8 mouse cellular contexts compared by ENCODE assay signal in the genomic region with DNA sequence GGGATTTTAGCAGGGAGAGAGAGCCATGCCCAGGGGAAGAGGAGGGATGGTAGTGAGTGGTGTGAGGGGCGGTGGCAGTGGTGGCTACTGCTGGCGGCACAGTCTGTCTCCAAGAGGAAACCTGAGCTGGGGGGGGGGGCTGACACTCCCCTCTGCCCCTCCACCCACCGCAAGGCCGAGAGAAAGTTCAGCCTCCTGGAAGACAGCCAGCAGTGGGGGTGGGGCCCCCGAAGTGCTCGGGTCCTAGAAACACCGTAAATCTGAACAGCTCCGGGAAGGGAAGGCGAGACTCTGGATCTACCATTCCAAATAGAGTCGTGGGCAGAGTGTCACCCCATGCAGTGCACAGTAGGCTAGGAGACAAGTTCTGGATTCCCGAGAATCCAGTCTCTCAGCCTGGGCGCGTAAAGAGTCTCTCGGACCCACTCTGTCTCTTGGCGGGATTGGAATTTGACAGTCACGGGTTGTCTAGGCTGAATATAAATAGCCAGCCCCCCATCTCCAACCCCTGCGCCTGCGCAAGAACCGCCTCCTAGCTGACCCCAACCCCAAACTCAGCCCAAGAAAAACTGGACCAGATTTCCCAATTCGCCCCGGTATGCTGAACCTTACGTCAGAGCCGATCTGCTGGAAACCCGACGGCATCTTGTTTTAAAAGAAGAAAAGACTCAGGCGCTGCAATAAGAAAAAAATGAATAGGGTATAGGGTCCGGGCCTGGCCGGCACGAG. TPM values are rescaled to one million over a fixed set of nuclear protein-coding genes. Genes with fewer than 3 reads are reported as not detected.
DNase-seq lines count a peak whose midpoint lies in the region; ATAC-seq and TF ChIP-seq lines count a peak whose summit lies in the region.

No protein-coding gene starts in this region.

- H3K4me3 ChIP-seq in intestine, embryonic 14.5 days (ENCODE audit: low read depth, low read length): peak overlapping the region; percentile 48
- peak overlapping the region; percentile 88 to 94 for H3K4me3 ChIP-seq in liver, embryonic 14.5 days (ENCODE audit: insufficient read depth in 1 of 2, low read depth in 2 of 2, low read length in 2 of 2)
- H3K4me3 ChIP-seq in stomach, embryonic 15.5 days (replicated peaks): peak overlapping the region; percentile 58

- TF ChIP-seq EP300 in liver, embryonic 14.5 days (IDR thresholded peaks at IDR 0.05; ENCODE audit: low read depth): no peak

- H3K27ac ChIP-seq in intestine, embryonic 14.5 days (ENCODE audit: low read depth): peak overlapping the region; percentile 81
- H3K27ac ChIP-seq in liver, embryonic 14.5 days: peak overlapping the region; percentile 95
- H3K27ac ChIP-seq in stomach, embryonic 15.5 days: peak overlapping the region; percentile 90

- intact Hi-C loops in gastrocnemius, postnatal 14 days (cut with DNase I; ENCODE audit: low total_unique reads): no loop called here

- TF ChIP-seq CTCF in brain, embryonic 14.5 days (IDR thresholded peaks at IDR 0.05; ENCODE audit: borderline replicate concordance, extremely low read depth, insufficient read depth, insufficient read length): no peak
- TF ChIP-seq CTCF in liver, embryonic 14.5 days (IDR thresholded peaks at IDR 0.05; ENCODE audit: low read depth): no peak

- peak; percentile 70 to 77 for DNase-seq in adrenal gland, adult (ENCODE audit: inconsistent age in 2 of 2, low spot score in 1 of 2)
- DNase-seq in adrenal gland, adult 8-10 months: no peak
- DNase-seq in brain, embryonic 14.5 days (ENCODE audit: low read depth): peak; percentile 63
- DNase-seq in gastrocnemius, postnatal 14 days: peak; percentile 80
- DNase-seq in intestine, embryonic 14.5 days (ENCODE audit: low spot score): peak; percentile 79
- no peak for DNase-seq in liver, embryonic 14.5 days (ENCODE audit: low read depth in 3 of 3, low spot score in 3 of 3)
- DNase-seq in layer of hippocampus, adult 8-10 months (ENCODE audit: low spot score in 2 of 2): no peak

- peaks cover 21% of the 10 kb centered on the region for H3K36me3 ChIP-seq in intestine, embryonic 14.5 days (ENCODE audit: control insufficient read depth, insufficient read depth, low read length)
- H3K36me3 ChIP-seq in liver, embryonic 14.5 days (replicated peaks; ENCODE audit: control insufficient read depth, insufficient read depth, low read depth): peaks cover 22% of the 10 kb centered on the region
- H3K36me3 ChIP-seq in stomach, embryonic 15.5 days: peaks cover 4% of the 10 kb centered on the region; the same call in 1 of the 2 replicates

- no peak for TF ChIP-seq POLR2A in brain, embryonic 14.5 days (IDR thresholded peaks at IDR 0.05; ENCODE audit: borderline replicate concordance, extremely low read depth, insufficient read depth, insufficient read length, poor library complexity, severe bottlenecking)

- H3K9me3 ChIP-seq in intestine, embryonic 14.5 days (ENCODE audit: control insufficient read depth, low read length): no peaks in the 10 kb centered on the region
- H3K9me3 ChIP-seq in liver, embryonic 14.5 days (ENCODE audit: control insufficient read depth, low read length): no peaks in the 10 kb centered on the region
- no peaks in the 10 kb centered on the region for H3K9me3 ChIP-seq in stomach, embryonic 15.5 days

- ATAC-seq in intestine, embryonic 14.5 days (replicated peaks; ENCODE audit: low FRiP score, low TSS enrichment, low read depth): peak; percentile 44; the same call in 1 of the 2 replicates
- ATAC-seq in liver, embryonic 14.5 days (ENCODE audit: insufficient read depth): no peak; the same call in 1 of the 2 replicates
- peak; percentile 19; the same call in 1 of the 2 replicates for ATAC-seq in stomach, embryonic 15.5 days (ENCODE audit: insufficient read depth, low FRiP score, low read depth)

- no peaks in the 10 kb centered on the region for H3K27me3 ChIP-seq in intestine, embryonic 14.5 days (replicated peaks; ENCODE audit: control insufficient read depth, insufficient read depth, low read length)
- H3K27me3 ChIP-seq in liver, embryonic 14.5 days (ENCODE audit: control insufficient read depth, insufficient read depth, low read length): no peaks in the 10 kb centered on the region; the same call in 1 of the 2 replicates
- no peaks in the 10 kb centered on the region for H3K27me3 ChIP-seq in stomach, embryonic 15.5 days (replicated peaks)

- peak overlapping the region; percentile 72 for H3K4me2 ChIP-seq in intestine, embryonic 14.5 days (ENCODE audit: low read length)
- peak overlapping the region; percentile 83 for H3K4me2 ChIP-seq in liver, embryonic 14.5 days (ENCODE audit: low read depth)
- H3K4me2 ChIP-seq in stomach, embryonic 15.5 days: peak overlapping the region; percentile 85

- H3K9ac ChIP-seq in intestine, embryonic 14.5 days (ENCODE audit: low read length): peak overlapping the region; percentile 44
- H3K9ac ChIP-seq in liver, embryonic 14.5 days (replicated peaks): peak overlapping the region; percentile 96
- peak overlapping the region; percentile 37 for H3K9ac ChIP-seq in stomach, embryonic 15.5 days

- 1% methylated on average over 29 of the region's 29 CpGs for WGBS in intestine, embryonic 14.5 days
- 10% methylated on average over 29 of the region's 29 CpGs for WGBS in liver, embryonic 14.5 days (ENCODE audit: insufficient replicate concordance)
- 5% methylated on average over 29 of the region's 29 CpGs for WGBS in stomach, embryonic 15.5 days

- H3K4me1 ChIP-seq in intestine, embryonic 14.5 days (replicated peaks; ENCODE audit: control insufficient read depth, insufficient read depth, low read length): peaks cover 11% of the 10 kb centered on the region
- H3K4me1 ChIP-seq in liver, embryonic 14.5 days (replicated peaks; ENCODE audit: control insufficient read depth in 2 of 2, insufficient read depth in 2 of 2, low read length in 1 of 2): peaks cover 20 to 27% of the 10 kb centered on the region in 2 experiments
- peaks cover 28% of the 10 kb centered on the region for H3K4me1 ChIP-seq in stomach, embryonic 15.5 days

RNA-seq across cellular contexts. Expression of a gene that starts 0.5 kb away (rescaled TPM):
- total RNA-seq in adrenal gland, adult 8-10 months (2022): 10 to 100 TPM; 36.5 to 90.1 (median 50.0) TPM
- 5.2 and 12.5 TPM in 2 replicates for polyA plus RNA-seq in brain, embryonic 14.5 days (2012; rRNA removed)
- total RNA-seq in gastrocnemius, postnatal 14 days (2021): 100 to 1,000 TPM; 158 to 236 TPM
- polyA plus RNA-seq in intestine, embryonic 14.5 days (2014; fragmentation: Nextera tagmentation; extraction: Ambion mirVana): 25.8 and 32.2 TPM in 2 replicates
- polyA plus RNA-seq in liver, embryonic 14.5 days (2012; rRNA removed): 17.0 and 17.4 TPM in 2 replicates
- 12.6 and 14.0 TPM in 2 replicates for polyA plus RNA-seq in liver, embryonic 14.5 days (2014; fragmentation: Nextera tagmentation; extraction: Ambion mirVana)
- 26.3 and 28.9 TPM in 2 replicates for polyA plus RNA-seq in stomach, embryonic 15.5 days (2015; fragmentation: Nextera tagmentation; extraction: Ambion mirVana)
- 1 to 10 TPM; 3.0 to 4.6 (median 3.8) TPM for total RNA-seq in layer of hippocampus, adult 8-10 months (2022)

RNA-seq across cellular contexts. Expression of a gene that starts 11.9 kb away (rescaled TPM):
- total RNA-seq in adrenal gland, adult 8-10 months (2022): 10 to 100 TPM in 3 of 4 experiments, 1 to 10 TPM in 1; 6.3 to 13.9 (median 11.8) TPM
- 45.0 and 67.9 TPM in 2 replicates for polyA plus RNA-seq in brain, embryonic 14.5 days (2012; rRNA removed)
- total RNA-seq in gastrocnemius, postnatal 14 days (2021): 1 to 10 TPM; 2.1 to 4.3 TPM
- polyA plus RNA-seq in intestine, embryonic 14.5 days (2014; fragmentation: Nextera tagmentation; extraction: Ambion mirVana): 4.6 and 4.8 TPM in 2 replicates
- polyA plus RNA-seq in liver, embryonic 14.5 days (2012; rRNA removed): 0.57 and 0.58 TPM in 2 replicates
- 0.23 TPM in 1 of 2 replicates, not detected in the other for polyA plus RNA-seq in liver, embryonic 14.5 days (2014; fragmentation: Nextera tagmentation; extraction: Ambion mirVana)
- polyA plus RNA-seq in stomach, embryonic 15.5 days (2015; fragmentation: Nextera tagmentation; extraction: Ambion mirVana): 2.9 and 3.3 TPM in 2 replicates
- total RNA-seq in layer of hippocampus, adult 8-10 months (2022): 10 to 100 TPM; 10.6 to 18.7 (median 13.9) TPM

RNA-seq across cellular contexts. Expression of a gene that starts 17.1 kb away (rescaled TPM):
- under 1 TPM in 1 of 4 experiments, not detected in 3; 0.55 TPM for total RNA-seq in adrenal gland, adult 8-10 months (2022)
- 0.33 and 0.38 TPM in 2 replicates for polyA plus RNA-seq in brain, embryonic 14.5 days (2012; rRNA removed)
- under 1 TPM in 1 of 2 experiments, not detected in 1; 0.72 TPM for total RNA-seq in gastrocnemius, postnatal 14 days (2021)
- polyA plus RNA-seq in intestine, embryonic 14.5 days (2014; fragmentation: Nextera tagmentation; extraction: Ambion mirVana): 425 and 461 TPM in 2 replicates
- 2.0 and 4.0 TPM in 2 replicates for polyA plus RNA-seq in liver, embryonic 14.5 days (2012; rRNA removed)
- 2.2 TPM in 2 replicates for polyA plus RNA-seq in liver, embryonic 14.5 days (2014; fragmentation: Nextera tagmentation; extraction: Ambion mirVana)
- polyA plus RNA-seq in stomach, embryonic 15.5 days (2015; fragmentation: Nextera tagmentation; extraction: Ambion mirVana): 438 and 517 TPM in 2 replicates
- not detected for total RNA-seq in layer of hippocampus, adult 8-10 months (2022)

RNA-seq across cellular contexts. Expression of a gene that starts 25.7 kb away (rescaled TPM):
- total RNA-seq in adrenal gland, adult 8-10 months (2022): 100 to 1,000 TPM; 468 to 561 (median 519) TPM
- polyA plus RNA-seq in brain, embryonic 14.5 days (2012; rRNA removed): 727 and 821 TPM in 2 replicates
- total RNA-seq in gastrocnemius, postnatal 14 days (2021): 100 to 1,000 TPM; 567 to 637 TPM
- 1,854 and 1,877 TPM in 2 replicates for polyA plus RNA-seq in intestine, embryonic 14.5 days (2014; fragmentation: Nextera tagmentation; extraction: Ambion mirVana)
- polyA plus RNA-seq in liver, embryonic 14.5 days (2012; rRNA removed): 652 and 846 TPM in 2 replicates
- 1,316 and 1,415 TPM in 2 replicates for polyA plus RNA-seq in liver, embryonic 14.5 days (2014; fragmentation: Nextera tagmentation; extraction: Ambion mirVana)
- polyA plus RNA-seq in stomach, embryonic 15.5 days (2015; fragmentation: Nextera tagmentation; extraction: Ambion mirVana): 1,591 and 1,597 TPM in 2 replicates
- 100 to 1,000 TPM; 395 to 425 (median 420) TPM for total RNA-seq in layer of hippocampus, adult 8-10 months (2022)

RNA-seq across cellular contexts. Expression of a gene that starts 33.5 kb away (rescaled TPM):
- total RNA-seq in adrenal gland, adult 8-10 months (2022): 100 to 1,000 TPM; 109 to 125 (median 120) TPM
- polyA plus RNA-seq in brain, embryonic 14.5 days (2012; rRNA removed): 98.1 and 110 TPM in 2 replicates
- 100 to 1,000 TPM; 185 to 209 TPM for total RNA-seq in gastrocnemius, postnatal 14 days (2021)
- polyA plus RNA-seq in intestine, embryonic 14.5 days (2014; fragmentation: Nextera tagmentation; extraction: Ambion mirVana): 28.6 and 29.3 TPM in 2 replicates
- polyA plus RNA-seq in liver, embryonic 14.5 days (2012; rRNA removed): 23.6 and 32.3 TPM in 2 replicates
- polyA plus RNA-seq in liver, embryonic 14.5 days (2014; fragmentation: Nextera tagmentation; extraction: Ambion mirVana): 9.7 and 10.7 TPM in 2 replicates
- polyA plus RNA-seq in stomach, embryonic 15.5 days (2015; fragmentation: Nextera tagmentation; extraction: Ambion mirVana): 23.0 and 23.2 TPM in 2 replicates
- 100 to 1,000 TPM; 108 to 123 (median 119) TPM for total RNA-seq in layer of hippocampus, adult 8-10 months (2022)

Comparison
In these comparisons a context has a peak if more than half of its experiments do, and no peak if none do; other contexts are left out.
1. DNase-seq: peak in adrenal gland, adult (2 of 2), brain, embryonic 14.5 days (single experiment), gastrocnemius, postnatal 14 days (single experiment) and intestine, embryonic 14.5 days (single experiment); none in adrenal gland, adult 8-10 months (single experiment), liver, embryonic 14.5 days (0 of 3) and layer of hippocampus, adult 8-10 months (0 of 2).
2. H3K9ac ChIP-seq: peak in every context shown above with its lines; median percentile 96 in liver, embryonic 14.5 days; 44 in intestine, embryonic 14.5 days; 37 in stomach, embryonic 15.5 days.
3. RNA of a gene that starts 17.1 kb away (polyA plus RNA-seq): 425 to 461 TPM in intestine, embryonic 14.5 days and 438 to 517 TPM in stomach, embryonic 15.5 days; 2.0 to 4.0 TPM in liver, embryonic 14.5 days and 0.33 to 0.38 TPM in brain, embryonic 14.5 days; every median in the first group is over 10 times any median in the second.
4. Peak in every context shown above with its lines, with median percentiles within 50 percentile points of each other: H3K27ac ChIP-seq, H3K4me2 ChIP-seq and H3K4me3 ChIP-seq.